Mouse (Mus musculus) forebrain, embryonic 13.5 days (tissue): ENCODE results near the gene Ren1. TPM values are rescaled to one million over a fixed set of nuclear protein-coding genes. Genes with fewer than 3 reads are reported as not detected.

Source experiments
- ATAC-seq: fragments of 200-750 bp; cut with Nextera tagmentation; 2 replicates; pipeline ENCODE4 v1.8.0; 2017
- H3K27ac ChIP-seq: fragments of 300-500 bp; sonication (generic); 2 replicates; pipeline ENCODE4 v1.5.1; 2015; ENCODE audit warnings: inconsistent platforms, mild to moderate bottlenecking, moderate library complexity
- H3K27me3 ChIP-seq: fragments of 300-500 bp; sonication (generic); 2 replicates; pipeline ENCODE4 v1.6.1; 2015; ENCODE audit warnings: mild to moderate bottlenecking, inconsistent platforms
- H3K36me3 ChIP-seq: fragments of 300-500 bp; sonication (generic); 2 replicates; pipeline ENCODE4 v1.6.1; 2015; ENCODE audit warnings: mild to moderate bottlenecking, inconsistent platforms; ENCODE audit not compliant: poor library complexity, severe bottlenecking
- H3K4me1 ChIP-seq: fragments of 300-500 bp; sonication (generic); 2 replicates; pipeline ENCODE4 v1.6.1; 2015; ENCODE audit warnings: inconsistent platforms
- H3K4me2 ChIP-seq: fragments of 300-500 bp; sonication (generic); 2 replicates; pipeline ENCODE4 v1.6.1; 2015; ENCODE audit warnings: inconsistent platforms, mild to moderate bottlenecking, moderate library complexity
- H3K4me3 ChIP-seq: fragments of 300-500 bp; sonication (generic); 2 replicates; pipeline ENCODE4 v1.5.1; 2015; ENCODE audit warnings: mild to moderate bottlenecking, inconsistent platforms
- H3K9ac ChIP-seq: fragments of 300-500 bp; sonication (generic); 2 replicates; pipeline ENCODE4 v1.6.1; 2015; ENCODE audit warnings: mild to moderate bottlenecking, inconsistent platforms
- H3K9me3 ChIP-seq: fragments of 300-500 bp; sonication (generic); replicated peaks from 2 replicates; pipeline ENCODE4 v1.6.1; 2016; ENCODE audit warnings: inconsistent platforms
- WGBS: fragments of 180-500 bp; shearing (Covaris S2); methylation state at CpG from one replicate; pipeline ENCODE4 v1.1.7; 2015; 5-methylcytosine and 5-hydroxymethylcytosine counted together
- polyA plus RNA-seq: library from polyadenylated mRNA; unstranded; fragments of >200 nt; fragmentation: Nextera tagmentation; extraction: Ambion mirVana; gene quantifications from 2 replicates; pipeline ENCODE4 v1.2.1, GENCODE M21; 2015

The Ren1 gene
- polyA plus RNA-seq, 1 experiment from 2014 or later: not detected

- Histone ChIP-seq H3K4me3 (no peak overlapping the region), H3K36me3 (peaks cover 27% of the 10 kb centered on the region), H3K4me1 (peaks cover 9% of the 10 kb centered on the region), H3K9me3 (no peaks in the 10 kb centered on the region), H3K27me3 (no peaks in the 10 kb centered on the region), H3K27ac (no peak overlapping the region), H3K9ac (no peak overlapping the region), H3K4me2 (no peak overlapping the region)
- ATAC-seq: no peak
- WGBS: 76% methylated on average over 14 of the region's 14 CpGs
These were observed 30.2 kb downstream of the Ren1 start for GRCm38 (mm10) chr1:133380347-133381065.

DNA sequence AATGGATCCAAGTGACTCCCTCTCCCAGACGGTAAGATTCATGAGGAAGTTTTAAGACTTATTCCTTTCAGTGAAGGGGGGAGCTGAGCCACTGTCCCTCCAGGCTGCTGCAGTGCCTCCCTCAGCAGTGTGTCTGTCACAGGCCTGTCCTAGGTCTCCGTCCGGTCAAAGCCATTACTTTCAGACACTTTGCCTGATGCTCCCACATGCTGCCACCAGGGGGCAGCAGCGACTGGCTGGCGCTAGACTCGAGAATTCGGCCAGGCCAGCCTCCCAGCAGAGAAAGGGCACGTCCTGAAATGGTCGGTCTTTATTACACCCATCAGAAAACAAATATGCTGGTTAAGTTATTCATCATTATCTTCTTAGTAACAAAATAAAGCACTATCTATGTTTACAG, 31.7 kb downstream of the Ren1 start:
- Histone ChIP-seq H3K27ac (no peak overlapping the region), H3K4me1 (peaks cover 23% of the 10 kb centered on the region), H3K4me3 (no peak overlapping the region), H3K9ac (no peak overlapping the region), H3K4me2 (no peak overlapping the region), H3K36me3 (peaks cover 32% of the 10 kb centered on the region), H3K9me3 (no peaks in the 10 kb centered on the region), H3K27me3 (0 out of 2 replicates have a peak, but pooled peaks cover 4% of the 10 kb centered on the region)
- ATAC-seq: peak; percentile 50; the same call in 1 of the 2 replicates
- WGBS: 9% methylated on average over 9 of the region's 9 CpGs

DNA sequence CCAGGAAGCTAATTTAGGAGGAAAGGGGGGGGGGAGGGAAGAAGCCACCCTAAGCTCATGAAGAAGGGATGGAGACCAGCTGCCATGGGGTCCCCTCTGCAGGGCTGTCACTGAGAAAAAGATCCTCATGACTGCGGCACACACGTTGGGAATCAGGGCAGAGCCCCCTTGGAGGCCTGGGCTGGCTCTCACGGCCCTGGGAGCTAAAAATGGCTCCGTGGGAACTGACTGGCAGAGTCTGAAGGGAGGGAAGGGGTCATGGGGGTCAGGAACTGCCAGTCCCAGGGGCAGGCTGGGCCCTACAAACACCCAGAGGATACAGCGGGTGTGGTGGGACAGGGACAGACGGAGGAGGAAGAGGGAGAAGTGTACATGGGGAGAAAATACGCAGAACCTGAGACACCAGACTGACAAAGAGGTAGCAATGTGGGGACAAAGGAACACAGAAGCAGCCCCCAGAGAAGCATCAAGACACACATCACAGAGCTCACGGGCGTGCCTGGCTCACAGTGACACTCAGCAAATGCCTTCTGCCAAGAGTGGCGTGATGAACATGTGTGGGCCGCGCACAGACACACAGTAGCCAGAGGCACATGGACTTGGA, 32.3 kb downstream of the Ren1 start:
- no peaks in the 10 kb centered on the region for H3K9me3 ChIP-seq
- no peak overlapping the region for H3K4me3 ChIP-seq
- WGBS: 62% methylated on average over 12 of the region's 12 CpGs
- peaks cover 37% of the 10 kb centered on the region for H3K36me3 ChIP-seq
- no peak for ATAC-seq
- 0 out of 2 replicates have a peak, but pooled peaks cover 6% of the 10 kb centered on the region for H3K27me3 ChIP-seq
- no peak overlapping the region for H3K4me2 ChIP-seq
- peaks cover 23% of the 10 kb centered on the region for H3K4me1 ChIP-seq
- H3K27ac ChIP-seq: 0 out of 2 replicates have a peak overlapping the region, but pooled peaks have one; percentile 10
- H3K9ac ChIP-seq: 0 out of 2 replicates have a peak overlapping the region, but pooled peaks have one; percentile 21

GRCm38 (mm10) chr1:133383157-133383783, 33.0 kb downstream of the Ren1 start:
- Histone ChIP-seq H3K36me3 (peaks cover 42% of the 10 kb centered on the region), H3K27ac (no peak overlapping the region), H3K9me3 (no peaks in the 10 kb centered on the region), H3K27me3 (0 out of 2 replicates have a peak, but pooled peaks cover 6% of the 10 kb centered on the region), H3K4me2 (no peak overlapping the region), H3K9ac (0 out of 2 replicates have a peak overlapping the region, but pooled peaks have one; percentile 21), H3K4me3 (no peak overlapping the region), H3K4me1 (peaks cover 23% of the 10 kb centered on the region)
- 92% methylated on average over 14 of the region's 14 CpGs for WGBS
- ATAC-seq: no peak

DNA sequence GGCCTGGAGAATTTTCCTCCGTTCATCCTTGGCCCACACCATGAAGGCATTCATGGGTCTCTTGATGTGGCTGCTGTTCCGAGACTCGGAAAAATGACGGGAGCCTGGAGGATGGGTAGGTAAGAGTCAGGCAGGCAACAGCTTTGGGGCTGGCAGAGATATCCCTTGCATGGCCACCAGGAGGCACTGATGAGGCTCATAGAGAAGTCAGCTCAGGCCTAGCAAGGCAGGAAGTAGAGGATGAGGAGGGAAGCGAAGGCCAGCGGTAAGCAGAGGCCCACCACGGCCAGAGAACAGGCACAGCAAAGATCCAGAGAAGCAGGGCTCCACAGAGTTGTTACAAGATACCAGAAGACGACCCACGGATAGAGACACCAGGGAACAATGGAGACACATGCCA, 35.2 kb downstream of the Ren1 start:
- H3K27me3 ChIP-seq: 0 out of 2 replicates have a peak, but pooled peaks cover 6% of the 10 kb centered on the region
- H3K36me3 ChIP-seq: peaks cover 56% of the 10 kb centered on the region
- peak overlapping the region; percentile 11; the same call in 1 of the 2 replicates for H3K4me3 ChIP-seq
- peak; percentile 57 for ATAC-seq
- H3K9me3 ChIP-seq: no peaks in the 10 kb centered on the region
- H3K9ac ChIP-seq: peak overlapping the region; percentile 7
- peak overlapping the region; percentile 39 for H3K4me2 ChIP-seq
- 20% methylated on average over 9 of the region's 9 CpGs for WGBS
- 0 out of 2 replicates have a peak overlapping the region, but pooled peaks have one; percentile 14 for H3K27ac ChIP-seq
- H3K4me1 ChIP-seq: peaks cover 20% of the 10 kb centered on the region

DNA sequence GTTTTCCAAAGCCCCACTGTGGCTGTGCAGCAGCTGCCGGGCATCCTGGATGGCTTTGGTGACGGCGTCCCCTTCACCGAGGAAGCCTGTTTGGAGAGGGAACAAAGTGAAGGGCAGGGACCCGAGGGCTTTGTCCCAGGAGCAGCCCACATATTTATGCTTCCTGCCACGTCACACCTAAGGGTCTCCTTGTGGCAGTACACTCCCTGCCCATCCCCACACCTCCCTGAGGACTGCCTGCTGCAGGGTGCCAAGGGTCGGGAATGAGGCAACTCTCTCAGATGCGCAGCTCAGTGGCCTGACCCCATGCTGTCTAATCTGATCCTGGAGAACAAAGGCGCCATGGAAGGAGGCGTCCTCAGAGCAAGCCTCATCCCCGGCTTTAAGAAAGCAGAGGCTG, 35.9 kb downstream of the Ren1 start:
- no peak for ATAC-seq
- H3K36me3 ChIP-seq: peaks cover 63% of the 10 kb centered on the region
- peaks cover 19% of the 10 kb centered on the region for H3K4me1 ChIP-seq
- 22% methylated on average over 11 of the region's 11 CpGs for WGBS
- 0 out of 2 replicates have a peak, but pooled peaks cover 6% of the 10 kb centered on the region for H3K27me3 ChIP-seq
- H3K4me3 ChIP-seq: no peak overlapping the region
- H3K9ac ChIP-seq: peak overlapping the region; percentile 7; the same call in 1 of the 2 replicates
- H3K27ac ChIP-seq: 0 out of 2 replicates have a peak overlapping the region, but pooled peaks have one; percentile 14
- H3K4me2 ChIP-seq: no peak overlapping the region; the same call in 1 of the 2 replicates
- H3K9me3 ChIP-seq: no peaks in the 10 kb centered on the region

DNA sequence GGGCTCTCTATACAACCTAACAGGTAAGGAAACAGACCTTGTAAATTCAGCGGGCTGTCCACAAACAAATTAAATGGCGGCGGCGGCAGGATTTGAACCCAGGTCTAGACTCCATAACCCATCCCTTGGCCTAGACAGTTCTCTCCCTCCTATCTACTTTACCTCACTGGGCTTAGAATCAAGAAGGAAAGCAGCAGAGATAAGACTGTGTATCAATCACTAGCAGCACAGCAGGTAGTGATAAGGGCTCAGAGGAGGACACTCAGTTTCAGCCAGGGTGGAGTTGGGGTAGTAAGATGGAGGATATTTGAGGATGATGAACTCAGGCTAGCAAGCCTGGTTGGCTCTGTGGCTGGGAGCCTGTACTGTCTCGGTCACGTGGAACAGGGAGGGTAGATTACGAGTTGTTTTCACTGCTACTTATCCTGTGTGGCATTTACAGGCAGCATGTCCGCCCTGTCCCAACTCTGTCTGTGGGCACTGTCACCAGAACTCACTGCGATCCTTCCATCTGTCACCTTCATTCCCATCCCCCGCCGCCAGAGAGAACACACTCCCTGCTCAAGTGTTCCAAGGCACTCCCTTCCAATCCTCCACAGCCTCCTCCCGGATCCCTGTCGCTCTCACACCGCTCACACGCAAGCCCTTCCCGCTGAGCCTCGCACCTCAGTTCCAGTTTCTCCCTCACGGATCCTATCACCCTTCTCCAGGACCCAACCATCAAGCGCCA, 37.4 kb downstream of the Ren1 start:
- Histone ChIP-seq H3K9ac (no peak overlapping the region), H3K27me3 (0 out of 2 replicates have a peak, but pooled peaks cover 6% of the 10 kb centered on the region)

DNA sequence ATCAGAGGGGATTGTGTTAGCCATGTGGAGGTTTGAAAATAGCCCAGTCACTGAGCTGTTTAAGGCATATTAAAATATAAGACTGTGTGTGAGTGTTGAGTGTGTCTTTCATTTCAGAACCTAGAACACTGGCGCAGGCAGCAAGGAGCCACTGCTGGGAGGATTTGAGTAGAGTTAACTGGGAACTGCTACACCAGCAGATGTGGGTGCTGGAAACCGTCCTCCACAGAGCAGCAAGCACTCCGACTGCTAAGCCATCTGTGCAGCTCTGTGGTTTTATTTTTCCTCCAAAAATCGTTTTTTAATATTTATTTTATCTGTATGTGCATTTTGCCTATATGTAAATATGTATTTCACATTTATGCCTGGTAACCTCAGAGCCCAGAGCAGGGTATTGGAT, 44.4 kb downstream of the Ren1 start:
- Histone ChIP-seq H3K9ac (no peak overlapping the region), H3K27me3 (peaks cover 11% of the 10 kb centered on the region; the same call in 1 of the 2 replicates), H3K9me3 (no peaks in the 10 kb centered on the region), H3K36me3 (peaks cover 24% of the 10 kb centered on the region), H3K27ac (no peak overlapping the region), H3K4me2 (no peak overlapping the region), H3K4me1 (peaks cover 22% of the 10 kb centered on the region), H3K4me3 (no peak overlapping the region)
- 63% methylated on average over 4 of the region's 4 CpGs for whole genome bisulfite sequencing
- no peak for ATAC-seq

More for the DNA sequence above, 37.4 kb downstream of the Ren1 start:
- 64% methylated on average over 19 of the region's 19 CpGs for WGBS
- peaks cover 15% of the 10 kb centered on the region for H3K4me1 ChIP-seq
- H3K4me3 ChIP-seq: no peak overlapping the region
- H3K27ac ChIP-seq: no peak overlapping the region; the same call in 1 of the 2 replicates
- no peaks in the 10 kb centered on the region for H3K9me3 ChIP-seq
- peaks cover 76% of the 10 kb centered on the region for H3K36me3 ChIP-seq
- no peak for ATAC-seq
- H3K4me2 ChIP-seq: no peak overlapping the region

DNA sequence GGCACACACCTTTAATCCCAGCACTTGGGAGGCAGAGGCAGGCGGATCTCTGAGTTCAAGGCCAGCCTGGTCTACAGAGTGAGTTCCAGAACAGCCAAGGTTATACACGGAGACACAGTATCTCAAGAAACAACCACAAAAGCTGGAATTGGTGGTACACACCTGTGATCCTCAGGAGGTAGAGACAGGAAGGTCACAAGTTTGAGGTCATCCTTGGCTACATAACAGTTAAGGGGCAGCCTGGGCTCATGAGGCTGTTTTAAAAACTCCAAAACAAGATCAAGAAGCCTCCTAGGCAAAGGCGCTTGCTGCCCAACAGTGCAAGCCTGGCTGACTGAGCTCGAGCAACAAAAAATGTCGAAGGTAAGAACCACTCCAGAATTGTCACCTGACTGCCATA, 46.4 kb downstream of the Ren1 start:
- Histone ChIP-seq H3K36me3 (peaks cover 10% of the 10 kb centered on the region), H3K27ac (no peak overlapping the region), H3K9me3 (no peaks in the 10 kb centered on the region), H3K4me3 (no peak overlapping the region), H3K4me1 (peaks cover 22% of the 10 kb centered on the region), H3K4me2 (no peak overlapping the region), H3K27me3 (peaks cover 22% of the 10 kb centered on the region; the same call in 1 of the 2 replicates), H3K9ac (no peak overlapping the region)
- WGBS: 87% methylated on average over 5 of the region's 5 CpGs
- ATAC-seq: no peak

GRCm38 (mm10) chr1:133397094-133397482, 46.8 kb downstream of the Ren1 start:
- Histone ChIP-seq H3K4me1 (peaks cover 22% of the 10 kb centered on the region), H3K36me3 (peaks cover 6% of the 10 kb centered on the region), H3K9me3 (no peaks in the 10 kb centered on the region), H3K4me3 (no peak overlapping the region), H3K9ac (peak overlapping the region; percentile 52), H3K27me3 (peaks cover 22% of the 10 kb centered on the region; the same call in 1 of the 2 replicates), H3K4me2 (peak overlapping the region; percentile 34; the same call in 1 of the 2 replicates), H3K27ac (peak overlapping the region; percentile 66)
- no peak for ATAC-seq
- 57% methylated on average over 5 of the region's 5 CpGs for WGBS

GRCm38 (mm10) chr1:133397483-133398237, 47.4 kb downstream of the Ren1 start:
- Histone ChIP-seq H3K36me3 (peaks cover under 1% of the 10 kb centered on the region; the same call in 1 of the 2 replicates), H3K4me3 (no peak overlapping the region), H3K9me3 (no peaks in the 10 kb centered on the region), H3K4me2 (peak overlapping the region; percentile 34), H3K9ac (peak overlapping the region; percentile 52), H3K27ac (peak overlapping the region; percentile 66), H3K4me1 (peaks cover 22% of the 10 kb centered on the region), H3K27me3 (peaks cover 22% of the 10 kb centered on the region; the same call in 1 of the 2 replicates)
- WGBS: under 1% methylated on average over 17 of the region's 17 CpGs
- ATAC-seq: peak; percentile 57; the same call in 1 of the 2 replicates
